ENCODE assay signal across 17 mouse cellular contexts in the genomic region with DNA sequence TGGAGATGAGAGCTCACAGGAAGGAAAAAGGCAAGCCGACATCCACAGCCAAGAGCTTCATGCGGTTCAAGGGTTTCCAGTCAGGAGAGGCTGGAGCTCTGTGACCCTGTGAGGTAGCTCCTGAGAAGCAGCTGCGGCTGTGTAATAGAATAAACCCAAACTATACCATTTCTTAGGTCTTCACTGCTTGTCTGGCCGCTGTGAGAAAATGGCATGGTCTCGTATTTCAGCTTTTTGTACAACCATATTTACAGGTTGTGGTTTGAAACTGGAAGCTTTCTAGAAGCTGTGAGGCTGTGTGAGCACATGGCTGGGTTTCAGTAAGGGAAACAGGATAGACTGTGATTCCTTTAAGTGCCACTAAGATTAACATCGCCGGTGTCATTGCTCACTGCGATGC.
"Had no signal": no experiment of that assay in that cellular context is flagged by ENCODE, and none has a peak within 500 bp of the region (broad histone marks: within the 10 kb centered on the region; RNA-seq: fewer than 3 reads in every experiment).

No protein-coding gene starts in this region.

- H3K27ac ChIP-seq: liver, embryonic 15.5 days; lung, embryonic 15.5 days; macrophage; midbrain, embryonic 12.5 days; midbrain, embryonic 15.5 days; neural tube, embryonic 12.5 days had no signal

- H3K9me3 ChIP-seq: liver, embryonic 15.5 days; lung, embryonic 15.5 days; midbrain, embryonic 12.5 days; midbrain, embryonic 15.5 days; neural tube, embryonic 12.5 days had no signal

- H3K36me3 ChIP-seq: liver, embryonic 15.5 days; lung, embryonic 15.5 days; midbrain, embryonic 12.5 days; midbrain, embryonic 15.5 days; neural tube, embryonic 12.5 days had no signal

- H3K4me3 ChIP-seq: liver, embryonic 15.5 days; lung, embryonic 15.5 days; megakaryocyte, embryonic 14.5 days; midbrain, embryonic 12.5 days; midbrain, embryonic 15.5 days; neural tube, embryonic 12.5 days had no signal

- ATAC-seq: liver, postnatal 0 days; lung, postnatal 0 days; midbrain, embryonic 15.5 days had no signal

- H3K9ac ChIP-seq: liver, embryonic 15.5 days; liver, postnatal 0 days; lung, embryonic 15.5 days; midbrain, embryonic 12.5 days; midbrain, embryonic 15.5 days; neural tube, embryonic 12.5 days had no signal

- H3K27me3 ChIP-seq: liver, embryonic 15.5 days; lung, embryonic 15.5 days; megakaryocyte, embryonic 14.5 days; midbrain, embryonic 12.5 days; midbrain, embryonic 15.5 days; neural tube, embryonic 12.5 days had no signal

- H3K4me2 ChIP-seq: liver, embryonic 15.5 days; lung, embryonic 15.5 days; midbrain, embryonic 12.5 days; midbrain, embryonic 15.5 days; neural tube, embryonic 12.5 days had no signal

- H3K4me1 ChIP-seq: liver, embryonic 15.5 days; lung, embryonic 15.5 days; megakaryocyte, embryonic 14.5 days; midbrain, embryonic 12.5 days; midbrain, embryonic 15.5 days; neural tube, embryonic 12.5 days had no signal

- DNase-seq: liver, postnatal 0 days; lung, adult 2 months; lung, postnatal 14 days; lung, postnatal 36 days; right cerebral cortex, postnatal 14 days; spleen, adult 18-20 months; thymus, adult 18-20 months; thymus, postnatal 14 days; thymus, postnatal 36 days had no signal
